Mouse (Mus musculus): ENCODE measurements around the gene Trp53bp2.

DNA sequence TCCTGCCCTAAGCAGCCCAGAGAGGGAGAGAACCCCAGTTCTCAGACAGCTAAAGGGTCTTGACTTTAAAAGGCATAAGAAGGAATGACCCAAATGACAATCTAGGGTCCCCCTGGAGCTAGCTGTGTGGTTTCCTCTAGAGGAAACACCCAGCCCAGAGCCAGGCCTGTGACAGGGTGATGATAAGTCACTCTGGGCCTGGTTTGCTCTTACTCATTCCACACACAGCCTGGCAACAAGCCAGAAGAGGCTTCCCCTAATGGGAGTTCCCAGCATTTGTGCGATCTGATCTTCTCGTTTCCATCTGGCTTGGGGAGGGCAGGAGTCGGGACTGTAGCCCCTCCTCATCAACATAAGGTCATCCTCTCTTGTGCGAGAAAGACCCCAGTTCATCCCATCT, 95.3 kb downstream of the Trp53bp2 start:
- TF ChIP-seq CTCF (IDR thresholded peaks at IDR 0.05; ENCODE audit: extremely low read depth, insufficient read depth, insufficient read length, insufficient replicate concordance) = no peak
- TF ChIP-seq POLR2A (IDR thresholded peaks at IDR 0.05; ENCODE audit: low read depth, low read length) = no peak

Data from spleen, adult 2 months (tissue).